8 mouse cellular contexts compared by ENCODE assay signal in the genomic region with DNA sequence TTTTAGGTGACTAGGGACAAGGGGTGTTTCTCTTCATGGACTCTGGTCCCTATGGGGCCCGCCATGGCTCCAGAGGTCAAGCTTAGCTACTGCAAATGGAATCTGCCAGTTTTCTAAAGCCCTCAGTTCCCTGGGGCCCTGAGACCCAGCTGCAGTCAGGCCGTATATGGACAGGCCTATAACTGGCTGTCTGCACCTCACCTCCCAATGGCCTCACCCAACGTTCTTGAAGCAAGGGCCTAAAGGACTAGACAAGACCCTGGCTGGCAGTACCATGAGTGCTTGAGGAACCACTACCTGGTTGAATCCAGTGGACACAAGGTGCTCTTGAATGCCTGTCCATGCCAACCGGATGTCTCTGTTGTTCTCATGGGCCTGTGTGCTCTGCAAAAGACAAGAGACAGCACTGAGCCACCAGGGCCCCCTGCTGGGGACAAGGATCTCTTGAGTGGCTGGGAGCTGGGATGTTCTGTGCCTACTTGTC. TPM values are rescaled to one million over a fixed set of nuclear protein-coding genes. Genes with fewer than 3 reads are reported as not detected.
DNase-seq lines count a peak whose midpoint lies in the region; ATAC-seq and TF ChIP-seq lines count a peak whose summit lies in the region.

No protein-coding gene starts in this region.

- no peak for ATAC-seq in embryonic facial prominence, embryonic 13.5 days (ENCODE audit: insufficient number of reproducible peaks, insufficient read depth, low FRiP score, low TSS enrichment, low read depth)
- ATAC-seq in forebrain, embryonic 13.5 days = no peak

- 0 out of 2 replicates have a peak overlapping the region, but pooled peaks have one; percentile 36 for H3K9ac ChIP-seq in embryonic facial prominence, embryonic 13.5 days
- no peak overlapping the region for H3K9ac ChIP-seq in forebrain, embryonic 13.5 days

- intact Hi-C loops in left cerebral cortex, postnatal 10 days (cut with DNase I) = no loop called here

- peak; percentile 53 for DNase-seq in adrenal gland, postnatal 14 days
- no peak for DNase-seq in adrenal gland, postnatal 25 days
- DNase-seq in kidney, adult 18-20 months = peak; percentile 66
- DNase-seq in lung, adult 2 months = peak; percentile 37
- DNase-seq in c-Kit-positive CD71-positive TER-119-positive erythroid progenitor cells, embryonic 14.5 days (ENCODE audit: low spot score) = no peak
- no peak for DNase-seq in left cerebral cortex, postnatal 10 days (ENCODE audit: extremely low spot score in 1 of 2, low spot score in 2 of 2)

- 64% methylated on average over 4 of the region's 4 CpGs for WGBS in embryonic facial prominence, embryonic 13.5 days
- 61% methylated on average over 4 of the region's 4 CpGs for WGBS in lung, adult 2 months
- WGBS in forebrain, embryonic 13.5 days = 77% methylated on average over 4 of the region's 4 CpGs

- TF ChIP-seq CTCF in lung, adult 2 months (IDR thresholded peaks at IDR 0.05; ENCODE audit: insufficient read depth, low read length) = peak; percentile 53

- H3K36me3 ChIP-seq in embryonic facial prominence, embryonic 13.5 days = peaks cover 45% of the 10 kb centered on the region
- peaks cover 36% of the 10 kb centered on the region; the same call in 1 of the 2 replicates for H3K36me3 ChIP-seq in forebrain, embryonic 13.5 days (ENCODE audit: poor library complexity, severe bottlenecking)

- H3K27ac ChIP-seq in embryonic facial prominence, embryonic 13.5 days = peak overlapping the region; percentile 81
- no peak overlapping the region for H3K27ac ChIP-seq in forebrain, embryonic 13.5 days

- no peak for TF ChIP-seq POLR2A in lung, adult 2 months (IDR thresholded peaks at IDR 0.05; ENCODE audit: borderline replicate concordance, extremely low read depth, low read depth, low read length)

- no peaks in the 10 kb centered on the region for H3K27me3 ChIP-seq in embryonic facial prominence, embryonic 13.5 days
- H3K27me3 ChIP-seq in forebrain, embryonic 13.5 days = no peaks in the 10 kb centered on the region

- no peak overlapping the region for H3K4me3 ChIP-seq in embryonic facial prominence, embryonic 13.5 days
- no peak overlapping the region for H3K4me3 ChIP-seq in lung, adult 2 months (replicated peaks; ENCODE audit: extremely low read depth, low read depth, low read length)
- H3K4me3 ChIP-seq in forebrain, embryonic 13.5 days = no peak overlapping the region

- H3K4me2 ChIP-seq in embryonic facial prominence, embryonic 13.5 days = no peak overlapping the region
- H3K4me2 ChIP-seq in forebrain, embryonic 13.5 days = no peak overlapping the region

- no peaks in the 10 kb centered on the region for H3K9me3 ChIP-seq in embryonic facial prominence, embryonic 13.5 days
- no peaks in the 10 kb centered on the region for H3K9me3 ChIP-seq in forebrain, embryonic 13.5 days (replicated peaks)

- H3K4me1 ChIP-seq in embryonic facial prominence, embryonic 13.5 days = peaks cover 88% of the 10 kb centered on the region
- H3K4me1 ChIP-seq in lung, adult 2 months (ENCODE audit: control insufficient read depth, insufficient read depth, low read length) = peaks cover 4% of the 10 kb centered on the region; the same call in 1 of the 2 replicates
- H3K4me1 ChIP-seq in forebrain, embryonic 13.5 days = peaks cover 33% of the 10 kb centered on the region

RNA-seq across cellular contexts. Expression of a gene that starts 15.5 kb away (rescaled TPM):
- 166 and 173 TPM in 2 replicates for total RNA-seq in adrenal gland, postnatal 14 days (2021)
- total RNA-seq in adrenal gland, postnatal 25 days (2021) = 117 and 125 TPM in 2 replicates
- 54.0 and 58.7 TPM in 2 replicates for polyA plus RNA-seq in embryonic facial prominence, embryonic 13.5 days (2015; fragmentation: Nextera tagmentation; extraction: Ambion mirVana)
- 16.1 and 21.2 TPM in 2 replicates for polyA plus RNA-seq in lung, adult 2 months (2012; rRNA removed)
- 10 to 100 TPM; 58.7 to 59.0 TPM for total RNA-seq in left cerebral cortex, postnatal 10 days (2021)
- 48.0 and 53.2 TPM in 2 replicates for polyA plus RNA-seq in forebrain, embryonic 13.5 days (2015; fragmentation: Nextera tagmentation; extraction: Ambion mirVana)

RNA-seq across cellular contexts. Expression of a gene that starts 15.6 kb away (rescaled TPM):
- total RNA-seq in adrenal gland, postnatal 14 days (2021) = 11.4 and 14.9 TPM in 2 replicates
- total RNA-seq in adrenal gland, postnatal 25 days (2021) = 5.4 and 9.3 TPM in 2 replicates
- polyA plus RNA-seq in embryonic facial prominence, embryonic 13.5 days (2015; fragmentation: Nextera tagmentation; extraction: Ambion mirVana) = 29.2 and 30.2 TPM in 2 replicates
- 86.4 and 91.1 TPM in 2 replicates for polyA plus RNA-seq in lung, adult 2 months (2012; rRNA removed)
- total RNA-seq in left cerebral cortex, postnatal 10 days (2021) = 1 to 10 TPM; 5.1 to 6.4 TPM
- polyA plus RNA-seq in forebrain, embryonic 13.5 days (2015; fragmentation: Nextera tagmentation; extraction: Ambion mirVana) = 2.3 and 2.7 TPM in 2 replicates

RNA-seq across cellular contexts. Expression of a gene that starts 24.3 kb away (rescaled TPM):
- 33.6 and 38.7 TPM in 2 replicates for total RNA-seq in adrenal gland, postnatal 14 days (2021)
- total RNA-seq in adrenal gland, postnatal 25 days (2021) = 36.2 and 39.7 TPM in 2 replicates
- 16.9 and 17.0 TPM in 2 replicates for polyA plus RNA-seq in embryonic facial prominence, embryonic 13.5 days (2015; fragmentation: Nextera tagmentation; extraction: Ambion mirVana)
- 60.6 and 60.9 TPM in 2 replicates for polyA plus RNA-seq in lung, adult 2 months (2012; rRNA removed)
- total RNA-seq in left cerebral cortex, postnatal 10 days (2021) = 100 to 1,000 TPM in 1 of 2 experiments, 10 to 100 TPM in 1; 84.6 to 108 TPM
- 19.4 and 20.1 TPM in 2 replicates for polyA plus RNA-seq in forebrain, embryonic 13.5 days (2015; fragmentation: Nextera tagmentation; extraction: Ambion mirVana)

RNA-seq across cellular contexts. Expression of a gene that starts 30.5 kb away (rescaled TPM):
- total RNA-seq in adrenal gland, postnatal 14 days (2021) = 108 and 140 TPM in 2 replicates
- 81.9 and 83.4 TPM in 2 replicates for total RNA-seq in adrenal gland, postnatal 25 days (2021)
- polyA plus RNA-seq in embryonic facial prominence, embryonic 13.5 days (2015; fragmentation: Nextera tagmentation; extraction: Ambion mirVana) = 71.0 and 99.5 TPM in 2 replicates
- 8.4 and 12.3 TPM in 2 replicates for polyA plus RNA-seq in lung, adult 2 months (2012; rRNA removed)
- total RNA-seq in left cerebral cortex, postnatal 10 days (2021) = 10 to 100 TPM; 78.2 to 86.0 TPM
- polyA plus RNA-seq in forebrain, embryonic 13.5 days (2015; fragmentation: Nextera tagmentation; extraction: Ambion mirVana) = 142 and 149 TPM in 2 replicates

Comparison
In these comparisons a context has a peak if more than half of its experiments do, and no peak if none do; other contexts are left out.
1. DNase-seq: peak in adrenal gland, postnatal 14 days (single experiment), kidney, adult 18-20 months (single experiment) and lung, adult 2 months (single experiment); none in adrenal gland, postnatal 25 days (single experiment), c-Kit-positive CD71-positive TER-119-positive erythroid progenitor cells, embryonic 14.5 days (single experiment) and left cerebral cortex, postnatal 10 days (0 of 2).